Mouse (Mus musculus): ENCODE results near the gene Rplp0. TPM values are rescaled to one million over a fixed set of nuclear protein-coding genes. Genes with fewer than 3 reads are reported as not detected.
"Not testable (repeated sequence)": the region's sequence is repeated elsewhere in the genome, so short reads cannot be mapped to it uniquely, and the experiment has no call there.

Gene Rplp0
- polyA plus RNA-seq, 1 experiment, result 1,614 TPM

GRCm38 (mm10) chr5:115563771-115564585 lies 4.7 kb downstream of the Rplp0 start:
- Histone ChIP-seq H3K4me1 (ENCODE audit: control insufficient read depth, insufficient read depth, low read length) (peaks cover 14% of the 10 kb centered on the region; the same call in 1 of the 2 replicates), H3K4me3 (ENCODE audit: insufficient read depth, low read length) (peak overlapping the region; percentile 89; the same call in 1 of the 2 replicates), H3K27ac (ENCODE audit: insufficient read depth, low read depth, low read length) (no peak overlapping the region)
- no peak for TF ChIP-seq POLR2A (IDR thresholded peaks at IDR 0.05; ENCODE audit: borderline replicate concordance, low read depth, low read length)
- TF ChIP-seq CTCF (IDR thresholded peaks at IDR 0.05; ENCODE audit: low read depth, low read length), result no peak

- Histone ChIP-seq H3K4me1 (ENCODE audit: control insufficient read depth, insufficient read depth, low read length) (peaks cover 17% of the 10 kb centered on the region), H3K27ac (ENCODE audit: insufficient read depth, low read depth, low read length) (peak within 1 kb of the TSS; percentile 22), H3K4me3 (ENCODE audit: insufficient read depth, low read length) (peak within 1 kb of the TSS; percentile 89)
- no peak for TF ChIP-seq CTCF (IDR thresholded peaks at IDR 0.05; ENCODE audit: low read depth, low read length)
- TF ChIP-seq POLR2A (IDR thresholded peaks at IDR 0.05; ENCODE audit: borderline replicate concordance, low read depth, low read length), result no peak
Measured at GRCm38 (mm10) chr5:115564737-115565393, 5.6 kb downstream of the Rplp0 start, which contains the start of gene Gcn1l1. TSS of gene Gcn1l1 (plus strand) at chr5:115565254.

GRCm38 (mm10) chr5:115565403-115565802 lies 6.1 kb downstream of the Rplp0 start:
- TF ChIP-seq CTCF (IDR thresholded peaks at IDR 0.05; ENCODE audit: low read depth, low read length) (no peak), POLR2A (IDR thresholded peaks at IDR 0.05; ENCODE audit: borderline replicate concordance, low read depth, low read length) (no peak)
- Histone ChIP-seq H3K27ac (ENCODE audit: insufficient read depth, low read depth, low read length) (peak overlapping the region; percentile 15; the same call in 1 of the 2 replicates), H3K4me1 (ENCODE audit: control insufficient read depth, insufficient read depth, low read length) (peaks cover 17% of the 10 kb centered on the region), H3K4me3 (ENCODE audit: insufficient read depth, low read length) (peak overlapping the region; percentile 89)

- Histone ChIP-seq H3K4me3 (ENCODE audit: insufficient read depth, low read length) (no peak overlapping the region), H3K4me1 (ENCODE audit: control insufficient read depth, insufficient read depth, low read length) (peaks cover 23% of the 10 kb centered on the region), H3K27ac (ENCODE audit: insufficient read depth, low read depth, low read length) (no peak overlapping the region)
- no peak for TF ChIP-seq CTCF (IDR thresholded peaks at IDR 0.05; ENCODE audit: low read depth, low read length)
Measured at GRCm38 (mm10) chr5:115568681-115569080, 9.4 kb downstream of the Rplp0 start.

DNA sequence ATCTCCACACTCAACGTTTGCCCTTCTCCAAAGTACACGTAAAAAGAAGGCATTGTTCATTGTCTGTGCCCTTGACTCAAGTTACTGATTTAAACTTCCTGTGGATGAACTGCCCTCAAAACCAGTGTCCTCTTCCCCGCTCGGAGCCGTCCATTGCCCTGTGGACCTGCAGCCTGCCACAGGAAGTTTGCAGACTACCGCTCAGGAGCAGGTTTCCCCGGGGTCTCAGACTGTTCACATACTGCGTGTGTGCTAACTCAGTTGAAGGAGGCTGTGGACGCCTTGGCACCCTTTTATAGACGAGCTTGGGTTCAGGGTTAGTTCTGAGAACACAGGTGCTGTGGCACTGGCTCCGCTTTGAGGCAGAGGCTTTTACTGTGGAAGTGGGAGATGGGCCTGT lies 10.0 kb downstream of the Rplp0 start:
- peaks cover 28% of the 10 kb centered on the region for H3K4me1 ChIP-seq (ENCODE audit: control insufficient read depth, insufficient read depth, low read length)
- H3K27ac ChIP-seq (ENCODE audit: insufficient read depth, low read depth, low read length), result no peak overlapping the region
- TF ChIP-seq POLR2A (IDR thresholded peaks at IDR 0.05; ENCODE audit: borderline replicate concordance, low read depth, low read length) (no peak), CTCF (IDR thresholded peaks at IDR 0.05; ENCODE audit: low read depth, low read length) (no peak)
- no peak overlapping the region for H3K4me3 ChIP-seq (ENCODE audit: insufficient read depth, low read length)

DNA sequence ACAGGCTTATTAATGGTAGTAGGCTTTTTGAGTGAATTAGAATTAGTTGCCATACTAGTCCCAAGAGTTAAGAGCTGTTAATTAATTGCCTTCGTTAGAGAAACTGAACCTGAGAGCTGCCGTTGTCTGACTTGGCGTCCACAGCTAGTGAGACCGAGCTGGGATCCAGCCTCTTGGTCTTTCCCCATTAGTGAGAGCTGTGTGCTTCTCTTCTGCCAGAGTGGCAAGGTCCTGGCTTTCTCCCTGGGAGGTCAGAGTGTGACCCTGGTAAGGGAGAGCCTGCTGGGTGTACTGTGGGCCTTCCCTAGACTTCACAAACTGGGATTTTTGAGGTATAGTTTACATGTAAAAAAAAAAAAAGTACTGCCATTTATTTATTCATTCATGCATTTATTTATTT lies 10.5 kb downstream of the Rplp0 start:
- Histone ChIP-seq H3K4me3 (ENCODE audit: insufficient read depth, low read length) (no peak overlapping the region), H3K27ac (ENCODE audit: insufficient read depth, low read depth, low read length) (no peak overlapping the region)
- no peak for TF ChIP-seq POLR2A (IDR thresholded peaks at IDR 0.05; ENCODE audit: borderline replicate concordance, low read depth, low read length)
- no peak for TF ChIP-seq CTCF (IDR thresholded peaks at IDR 0.05; ENCODE audit: low read depth, low read length)

DNA sequence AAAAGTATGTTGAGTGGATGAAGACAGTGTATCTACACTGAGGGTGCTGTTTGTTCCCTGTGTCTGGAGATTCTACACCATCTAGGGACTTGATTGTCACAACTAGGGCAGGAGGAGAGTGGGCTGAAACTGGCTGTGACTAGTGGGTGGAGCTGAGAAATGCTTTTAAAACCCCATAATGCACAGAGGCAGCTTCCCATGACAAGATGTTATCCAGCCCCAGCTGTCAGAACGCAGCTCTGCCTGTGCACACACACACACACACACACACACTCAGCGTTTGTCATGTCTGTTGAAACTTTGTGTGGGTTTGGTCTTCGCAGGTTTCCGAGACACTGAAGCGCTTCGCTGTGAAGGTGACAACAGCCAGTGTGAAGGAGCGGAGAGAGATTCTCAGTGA lies 11.8 kb downstream of the Rplp0 start:
- Histone ChIP-seq H3K4me1 (ENCODE audit: control insufficient read depth, insufficient read depth, low read length) (peaks cover 38% of the 10 kb centered on the region), H3K27ac (ENCODE audit: insufficient read depth, low read depth, low read length) (no peak overlapping the region), H3K4me3 (ENCODE audit: insufficient read depth, low read length) (no peak overlapping the region)
- TF ChIP-seq CTCF (IDR thresholded peaks at IDR 0.05; ENCODE audit: low read depth, low read length), result no peak
- no peak for TF ChIP-seq POLR2A (IDR thresholded peaks at IDR 0.05; ENCODE audit: borderline replicate concordance, low read depth, low read length)

More for the DNA sequence above, 10.5 kb downstream of the Rplp0 start:
- peaks cover 33% of the 10 kb centered on the region for H3K4me1 ChIP-seq (ENCODE audit: control insufficient read depth, insufficient read depth, low read length)

- H3K27ac ChIP-seq (ENCODE audit: insufficient read depth, low read depth, low read length), result peak overlapping the region; percentile 63
- peaks cover 33% of the 10 kb centered on the region for H3K4me1 ChIP-seq (ENCODE audit: control insufficient read depth, insufficient read depth, low read length)
- H3K4me3 ChIP-seq (ENCODE audit: insufficient read depth, low read length), result no peak overlapping the region
- TF ChIP-seq POLR2A (IDR thresholded peaks at IDR 0.05; ENCODE audit: borderline replicate concordance, low read depth, low read length), result no peak
- no peak for TF ChIP-seq CTCF (IDR thresholded peaks at IDR 0.05; ENCODE audit: low read depth, low read length)
Measured at GRCm38 (mm10) chr5:115572679-115573535, 13.6 kb downstream of the Rplp0 start.

- H3K4me1 ChIP-seq (ENCODE audit: control insufficient read depth, insufficient read depth, low read length), result peaks cover 28% of the 10 kb centered on the region
- H3K4me3 ChIP-seq (ENCODE audit: insufficient read depth, low read length), result no peak overlapping the region
- TF ChIP-seq POLR2A (IDR thresholded peaks at IDR 0.05; ENCODE audit: borderline replicate concordance, low read depth, low read length) (no peak), CTCF (IDR thresholded peaks at IDR 0.05; ENCODE audit: low read depth, low read length) (no peak)
- H3K27ac ChIP-seq (ENCODE audit: insufficient read depth, low read depth, low read length), result peak overlapping the region; percentile 48
Measured at GRCm38 (mm10) chr5:115574992-115575391, 15.7 kb downstream of the Rplp0 start.

DNA sequence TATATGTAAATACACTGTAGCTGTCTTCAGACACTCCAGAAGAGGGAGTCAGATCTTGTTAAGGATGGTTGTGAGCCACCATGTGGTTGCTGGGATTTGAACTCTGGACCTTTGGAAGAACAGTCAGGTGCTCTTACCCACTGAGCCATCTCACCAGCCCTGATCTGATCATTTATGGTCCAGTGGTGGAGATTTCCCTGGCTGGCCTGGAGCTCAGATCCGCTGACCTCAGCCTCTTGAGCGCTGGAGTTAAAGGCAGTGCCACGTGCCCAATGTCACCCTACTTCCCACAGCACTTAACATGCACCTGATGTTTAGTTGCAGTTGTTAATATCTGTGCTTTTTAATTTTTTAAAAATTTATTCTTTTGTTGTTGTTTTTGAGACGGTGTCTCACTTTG lies 18.4 kb downstream of the Rplp0 start:
- not testable (repeated sequence) for H3K4me3 ChIP-seq (ENCODE audit: insufficient read depth, low read length); H3K27ac ChIP-seq (ENCODE audit: insufficient read depth, low read depth, low read length)
- H3K4me1 ChIP-seq (ENCODE audit: control insufficient read depth, insufficient read depth, low read length), result peaks cover 23% of the 10 kb centered on the region

Measured in bone marrow macrophage, adult 2 months (primary cell).